Comparison of ENCODE assay signal across 10 mouse cellular contexts in genomic region chr12:17390510-17390909, GRCm38 (mm10). TPM values are rescaled to one million over a fixed set of nuclear protein-coding genes. Genes with fewer than 3 reads are reported as not detected.
DNase-seq lines count a peak whose midpoint lies in the region; ATAC-seq and TF ChIP-seq lines count a peak whose summit lies in the region.
"Had no signal": no experiment of that assay in that cellular context is flagged by ENCODE, and none has a peak within 500 bp of the region (broad histone marks: within the 10 kb centered on the region; RNA-seq: fewer than 3 reads in every experiment).

No protein-coding gene starts in this region.

- H3K9ac ChIP-seq in forebrain, embryonic 14.5 days (ENCODE audit: low read length): no peak overlapping the region
- H3K9ac ChIP-seq in forebrain, embryonic 11.5 days (ENCODE audit: low read length): no peak overlapping the region
- no peak overlapping the region for H3K9ac ChIP-seq in stomach, embryonic 15.5 days
- H3K9ac ChIP-seq in stomach, postnatal 0 days (ENCODE audit: low read length): no peak overlapping the region
- H3K9ac ChIP-seq: heart, embryonic 13.5 days had no signal

- DNase-seq in forebrain, embryonic 14.5 days (ENCODE audit: low spot score): peak; percentile 19
- no peak for DNase-seq in forebrain, embryonic 11.5 days (ENCODE audit: low spot score)
- DNase-seq in stomach, postnatal 0 days (ENCODE audit: low spot score): no peak
- DNase-seq in induced T-regulatory cell, adult 2 months (ENCODE audit: low read depth): peak; percentile 75
- no peak for DNase-seq in left cerebral cortex, adult 11 months (ENCODE audit: low spot score)
- no peak for DNase-seq in urinary bladder, postnatal 4 days (ENCODE audit: low spot score in 2 of 2)
- no peak for DNase-seq in frontal cortex, postnatal 36 days (ENCODE audit: low spot score in 2 of 2)
- DNase-seq: cerebellum, postnatal 14 days had no signal

- H3K4me2 ChIP-seq in forebrain, embryonic 14.5 days (ENCODE audit: low read length): no peak overlapping the region
- H3K4me2 ChIP-seq in forebrain, embryonic 11.5 days (ENCODE audit: low read depth, low read length, severe bottlenecking): no peak overlapping the region
- no peak overlapping the region for H3K4me2 ChIP-seq in stomach, embryonic 15.5 days
- H3K4me2 ChIP-seq in stomach, postnatal 0 days (replicated peaks; ENCODE audit: low read depth): no peak overlapping the region
- H3K4me2 ChIP-seq: heart, embryonic 13.5 days had no signal

- no peak for TF ChIP-seq CTCF in stomach, postnatal 0 days (IDR thresholded peaks at IDR 0.05; ENCODE audit: low read depth)

- no peaks in the 10 kb centered on the region for H3K4me1 ChIP-seq in forebrain, embryonic 14.5 days (ENCODE audit: control insufficient read depth, insufficient read depth, low read length)
- no peaks in the 10 kb centered on the region for H3K4me1 ChIP-seq in forebrain, embryonic 11.5 days (replicated peaks; ENCODE audit: control insufficient read depth, insufficient read depth, low read length)
- peaks cover 12% of the 10 kb centered on the region; the same call in 1 of the 2 replicates for H3K4me1 ChIP-seq in stomach, embryonic 15.5 days
- H3K4me1 ChIP-seq in stomach, postnatal 0 days (replicated peaks; ENCODE audit: control insufficient read depth, insufficient read depth): no peaks in the 10 kb centered on the region

- no peak overlapping the region for H3K4me3 ChIP-seq in forebrain, embryonic 14.5 days (ENCODE audit: low read depth, low read length)
- no peak overlapping the region for H3K4me3 ChIP-seq in forebrain, embryonic 11.5 days (ENCODE audit: low read depth, low read length)
- no peak overlapping the region for H3K4me3 ChIP-seq in stomach, embryonic 15.5 days (replicated peaks)
- no peak overlapping the region for H3K4me3 ChIP-seq in stomach, postnatal 0 days (ENCODE audit: low read depth, low read length)
- H3K4me3 ChIP-seq: heart, embryonic 13.5 days had no signal

- no peak for ATAC-seq in forebrain, embryonic 14.5 days
- no peak for ATAC-seq in forebrain, embryonic 11.5 days (replicated peaks; ENCODE audit: low FRiP score)
- no peak for ATAC-seq in stomach, embryonic 15.5 days (ENCODE audit: insufficient read depth, low FRiP score, low read depth)
- no peak for ATAC-seq in stomach, postnatal 0 days (ENCODE audit: low FRiP score, low TSS enrichment)

- no peaks in the 10 kb centered on the region for H3K9me3 ChIP-seq in forebrain, embryonic 14.5 days (replicated peaks; ENCODE audit: control insufficient read depth, low read length)
- no peaks in the 10 kb centered on the region for H3K9me3 ChIP-seq in forebrain, embryonic 11.5 days (ENCODE audit: control insufficient read depth, low read length)
- H3K9me3 ChIP-seq in stomach, embryonic 15.5 days: no peaks in the 10 kb centered on the region
- H3K9me3 ChIP-seq in stomach, postnatal 0 days (ENCODE audit: control insufficient read depth, low read length): no peaks in the 10 kb centered on the region
- H3K9me3 ChIP-seq: heart, embryonic 13.5 days had no signal

- no peak overlapping the region for H3K27ac ChIP-seq in forebrain, embryonic 14.5 days (ENCODE audit: low read depth, low read length)
- H3K27ac ChIP-seq in forebrain, embryonic 11.5 days (ENCODE audit: low read depth, low read length): no peak overlapping the region
- 0 out of 2 replicates have a peak overlapping the region, but pooled peaks have one; percentile 4 for H3K27ac ChIP-seq in stomach, embryonic 15.5 days
- no peak overlapping the region for H3K27ac ChIP-seq in stomach, postnatal 0 days (replicated peaks)

- no peak for TF ChIP-seq EP300 in stomach, postnatal 0 days (optimal IDR thresholded peaks at IDR 0.05)

- H3K27me3 ChIP-seq in forebrain, embryonic 14.5 days (replicated peaks; ENCODE audit: control insufficient read depth, insufficient read depth, low read length): no peaks in the 10 kb centered on the region
- no peaks in the 10 kb centered on the region for H3K27me3 ChIP-seq in forebrain, embryonic 11.5 days (ENCODE audit: control insufficient read depth, insufficient read depth, low read length)
- H3K27me3 ChIP-seq in stomach, embryonic 15.5 days (replicated peaks): no peaks in the 10 kb centered on the region
- H3K27me3 ChIP-seq in stomach, postnatal 0 days (ENCODE audit: control insufficient read depth, insufficient read depth, low read length): no peaks in the 10 kb centered on the region
- H3K27me3 ChIP-seq: heart, embryonic 13.5 days had no signal

- peaks cover 12% of the 10 kb centered on the region; the same call in 1 of the 2 replicates for H3K36me3 ChIP-seq in forebrain, embryonic 14.5 days (ENCODE audit: control insufficient read depth, insufficient read depth, low read length)
- no peaks in the 10 kb centered on the region for H3K36me3 ChIP-seq in forebrain, embryonic 11.5 days (ENCODE audit: control insufficient read depth, insufficient read depth, low read length)
- H3K36me3 ChIP-seq in stomach, embryonic 15.5 days: 0 out of 2 replicates have a peak, but pooled peaks cover 3% of the 10 kb centered on the region
- no peaks in the 10 kb centered on the region for H3K36me3 ChIP-seq in stomach, postnatal 0 days (ENCODE audit: control insufficient read depth, insufficient read depth, low read length)

- 72% methylated on average over 4 of the region's 4 CpGs for WGBS in forebrain, embryonic 14.5 days
- 82% methylated on average over 4 of the region's 4 CpGs for WGBS in forebrain, embryonic 11.5 days
- WGBS in stomach, embryonic 15.5 days: 52% methylated on average over 4 of the region's 4 CpGs
- 35% methylated on average over 4 of the region's 4 CpGs for WGBS in stomach, postnatal 0 days

RNA-seq across cellular contexts. Expression of gene Nol10, which starts 42.3 kb away (rescaled TPM):
- 19.5 and 19.6 TPM in 2 replicates for polyA plus RNA-seq in forebrain, embryonic 14.5 days (2014; fragmentation: Nextera tagmentation; extraction: Ambion mirVana)
- polyA plus RNA-seq in forebrain, embryonic 11.5 days (2014; fragmentation: Nextera tagmentation; extraction: Ambion mirVana): 33.7 and 36.1 TPM in 2 replicates
- 17.8 and 20.1 TPM in 2 replicates for polyA plus RNA-seq in stomach, embryonic 15.5 days (2015; fragmentation: Nextera tagmentation; extraction: Ambion mirVana)
- 7.3 and 8.2 TPM in 2 replicates for polyA plus RNA-seq in stomach, postnatal 0 days (2015; fragmentation: Nextera tagmentation; extraction: Ambion mirVana)

Comparison
In these comparisons a context has a peak if more than half of its experiments do, and no peak if none do; other contexts are left out.
1. DNase-seq: peak in forebrain, embryonic 14.5 days (single experiment) and induced T-regulatory cell, adult 2 months (single experiment); none in forebrain, embryonic 11.5 days (single experiment), stomach, postnatal 0 days (single experiment), left cerebral cortex, adult 11 months (single experiment), urinary bladder, postnatal 4 days (0 of 2) and frontal cortex, postnatal 36 days (0 of 2).